Mouse (Mus musculus): Measurements from ENCODE around the gene Men1. TPM values are rescaled to one million over a fixed set of nuclear protein-coding genes. Genes with fewer than 3 reads are reported as not detected.
A peak's percentile ranks its signal among the peaks of the same experiment; 100 is the strongest.

The Men1 gene
- polyA plus RNA-seq, 1 experiment, result 51.0 TPM

DNA sequence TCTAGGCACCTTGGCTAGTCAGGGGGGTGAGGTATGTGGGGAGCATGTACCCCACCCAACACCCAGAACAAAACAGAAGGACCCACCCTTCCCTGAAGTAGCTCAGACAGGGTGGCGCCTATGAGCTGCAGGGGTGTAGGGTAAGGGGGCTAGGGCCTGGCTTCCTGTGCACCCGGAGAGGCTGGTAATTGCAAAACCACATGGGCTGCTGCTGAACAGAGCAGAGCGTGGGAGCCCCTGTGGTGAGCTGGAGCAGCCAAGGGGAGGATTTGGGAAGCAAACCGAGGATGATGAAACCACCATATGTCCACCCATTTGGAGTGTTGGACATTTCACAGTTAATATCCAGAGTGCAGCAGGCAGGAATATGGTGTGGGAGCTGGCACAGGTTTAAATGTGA is 32.3 kb upstream of the Men1 start:
- Histone ChIP-seq H3K79me3 (ENCODE audit: low read depth) (peaks cover 5% of the 10 kb centered on the region), H3K36me3 (ENCODE audit: control insufficient read depth, insufficient read depth) (peaks cover 27% of the 10 kb centered on the region), H3K79me2 (ENCODE audit: control insufficient read depth, insufficient read depth) (peaks cover 14% of the 10 kb centered on the region), H3ac (ENCODE audit: control insufficient read depth, insufficient read length, low read depth) (no peak overlapping the region), H3K4me3 (ENCODE audit: insufficient read depth, poor library complexity, severe bottlenecking) (no peak overlapping the region), H3K27me3 (ENCODE audit: control insufficient read depth, insufficient read depth, insufficient read length) (no peaks in the 10 kb centered on the region)
- TF ChIP-seq MYOG (IDR thresholded peaks at IDR 0.05; ENCODE audit: control insufficient read depth, extremely low read depth, insufficient read length) (no peak), MAX (IDR thresholded peaks at IDR 0.05) (no peak), USF1 (IDR thresholded peaks at IDR 0.05; ENCODE audit: low read depth) (no peak), CEBPB (IDR thresholded peaks at IDR 0.05; ENCODE audit: low read depth) (no peak)

DNA sequence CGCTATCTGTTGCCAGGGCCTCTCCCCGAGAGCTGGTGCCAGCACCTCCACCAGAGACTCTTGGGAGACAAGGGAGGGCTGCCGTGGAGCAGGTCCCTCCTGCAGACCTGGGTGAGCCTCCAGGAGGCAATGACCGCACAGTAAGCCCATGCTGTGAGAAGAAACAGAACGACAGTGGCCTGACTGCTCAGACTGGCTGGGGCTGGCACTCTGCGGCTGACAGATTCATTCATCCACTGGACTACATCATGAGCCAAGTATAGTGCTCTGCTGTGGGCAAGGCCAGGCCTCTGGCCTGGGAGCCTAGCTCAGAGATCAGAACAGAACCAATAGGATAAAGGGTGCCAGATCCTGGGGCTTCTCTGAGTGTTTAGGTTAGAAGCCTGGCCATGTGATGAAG is 30.9 kb upstream of the Men1 start:
- Histone ChIP-seq H3K4me3 (ENCODE audit: insufficient read depth, poor library complexity, severe bottlenecking) (no peak overlapping the region), H3K79me3 (ENCODE audit: low read depth) (no peaks in the 10 kb centered on the region), H3K79me2 (ENCODE audit: control insufficient read depth, insufficient read depth) (peaks cover 4% of the 10 kb centered on the region), H3K27me3 (ENCODE audit: control insufficient read depth, insufficient read depth, insufficient read length) (no peaks in the 10 kb centered on the region), H3ac (ENCODE audit: control insufficient read depth, insufficient read length, low read depth) (no peak overlapping the region), H3K36me3 (ENCODE audit: control insufficient read depth, insufficient read depth) (peaks cover 16% of the 10 kb centered on the region)
- TF ChIP-seq MYOD1 (IDR thresholded peaks at IDR 0.05; ENCODE audit: control insufficient read depth, insufficient read length, low read depth) (no peak), CEBPB (IDR thresholded peaks at IDR 0.05; ENCODE audit: low read depth) (no peak), FOSL1 (IDR thresholded peaks at IDR 0.05; ENCODE audit: insufficient read depth, low read length, poor library complexity, severe bottlenecking) (no peak), MYOG (IDR thresholded peaks at IDR 0.05; ENCODE audit: control insufficient read depth, extremely low read depth, insufficient read length) (no peak), USF1 (IDR thresholded peaks at IDR 0.05; ENCODE audit: low read depth) (no peak), CTCF (IDR thresholded peaks at IDR 0.05; ENCODE audit: control insufficient read depth, insufficient read depth, insufficient read length) (no peak), MAX (IDR thresholded peaks at IDR 0.05) (no peak)

DNA sequence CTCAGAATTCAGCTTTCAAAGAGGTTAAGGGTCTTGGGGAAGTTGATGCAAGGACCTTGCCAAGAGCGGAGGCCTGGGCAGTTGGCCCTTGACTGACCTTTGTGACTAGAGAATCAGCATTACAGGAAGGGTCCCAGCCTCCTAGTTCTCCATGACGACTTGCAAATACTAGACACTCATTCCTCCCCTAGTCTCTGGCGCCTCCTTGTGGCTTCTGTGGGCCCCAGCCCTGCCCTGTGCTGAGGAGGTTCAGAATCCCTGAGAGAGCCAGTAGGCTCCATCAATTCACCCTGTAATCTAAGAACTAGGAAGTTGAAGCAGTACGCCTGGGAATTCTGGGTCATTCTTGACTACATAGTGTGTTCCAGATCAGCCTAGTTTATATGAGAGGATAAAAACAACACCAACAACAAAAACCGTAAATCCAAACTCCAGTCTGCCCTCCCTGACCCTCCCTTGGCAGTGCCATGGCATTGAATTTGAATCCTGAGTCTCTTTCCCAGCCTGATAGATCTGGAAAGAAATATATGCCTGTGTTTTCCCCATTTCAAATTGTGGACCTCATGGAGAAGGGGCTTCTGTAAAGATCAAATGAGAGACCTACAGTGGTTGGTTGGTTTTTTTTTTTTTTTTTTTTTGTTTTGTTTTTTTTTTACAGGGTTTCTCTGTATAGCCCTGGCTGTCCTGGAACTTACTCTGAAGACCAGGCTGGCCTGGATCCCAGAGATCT is 29.8 kb upstream of the Men1 start:
- H3ac ChIP-seq (ENCODE audit: control insufficient read depth, insufficient read length, low read depth), result no peak overlapping the region
- H3K27me3 ChIP-seq (ENCODE audit: control insufficient read depth, insufficient read depth, insufficient read length), result no peaks in the 10 kb centered on the region
- no peaks in the 10 kb centered on the region for H3K79me3 ChIP-seq (ENCODE audit: low read depth)
- H3K36me3 ChIP-seq (ENCODE audit: control insufficient read depth, insufficient read depth), result peaks cover 5% of the 10 kb centered on the region
- TF ChIP-seq CTCF (IDR thresholded peaks at IDR 0.05; ENCODE audit: control insufficient read depth, insufficient read depth, insufficient read length), result peak; percentile 87
- TF ChIP-seq MYOD1 (IDR thresholded peaks at IDR 0.05; ENCODE audit: control insufficient read depth, insufficient read length, low read depth), result no peak
- no peak overlapping the region for H3K4me3 ChIP-seq (ENCODE audit: insufficient read depth, poor library complexity, severe bottlenecking)
- H3K79me2 ChIP-seq (ENCODE audit: control insufficient read depth, insufficient read depth), result no peaks in the 10 kb centered on the region

DNA sequence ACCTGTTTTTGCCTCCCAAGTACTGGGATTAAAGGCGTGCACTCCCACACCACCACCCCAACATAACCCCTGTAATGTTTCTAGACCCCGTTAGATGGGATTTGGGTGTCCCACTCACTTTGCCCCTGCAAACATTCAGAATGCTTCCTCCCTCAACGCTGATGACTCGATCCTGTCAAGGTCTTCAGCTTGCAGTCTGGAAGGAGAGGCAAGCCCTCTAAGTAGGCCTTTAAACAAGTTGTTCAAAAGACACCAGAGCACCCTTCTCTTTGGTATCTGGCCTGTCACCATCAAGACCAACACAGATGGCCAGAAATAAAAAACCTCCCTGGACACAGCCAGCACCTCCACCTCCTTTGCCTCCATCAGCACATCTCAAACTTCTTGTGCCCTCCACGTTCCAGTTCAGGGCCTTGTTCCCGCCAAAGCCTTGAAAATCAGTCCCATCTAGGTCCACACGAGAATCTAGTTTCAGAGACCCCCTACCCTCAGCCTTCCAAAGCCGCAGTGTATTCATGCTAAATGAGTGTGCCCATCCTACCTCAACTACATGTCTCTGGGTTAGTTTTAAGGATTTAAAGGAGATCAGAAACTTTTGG is 29.2 kb upstream of the Men1 start:
- Histone ChIP-seq H3K79me3 (ENCODE audit: low read depth) (no peaks in the 10 kb centered on the region), H3K79me2 (ENCODE audit: control insufficient read depth, insufficient read depth) (no peaks in the 10 kb centered on the region), H3ac (ENCODE audit: control insufficient read depth, insufficient read length, low read depth) (no peak overlapping the region), H3K36me3 (ENCODE audit: control insufficient read depth, insufficient read depth) (no peaks in the 10 kb centered on the region), H3K4me3 (ENCODE audit: insufficient read depth, poor library complexity, severe bottlenecking) (no peak overlapping the region), H3K27me3 (ENCODE audit: control insufficient read depth, insufficient read depth, insufficient read length) (no peaks in the 10 kb centered on the region)
- TF ChIP-seq FOSL1 (IDR thresholded peaks at IDR 0.05; ENCODE audit: insufficient read depth, low read length, poor library complexity, severe bottlenecking) (no peak), MYOD1 (IDR thresholded peaks at IDR 0.05; ENCODE audit: control insufficient read depth, insufficient read length, low read depth) (no peak), CTCF (IDR thresholded peaks at IDR 0.05; ENCODE audit: control insufficient read depth, insufficient read depth, insufficient read length) (no peak), USF1 (IDR thresholded peaks at IDR 0.05; ENCODE audit: low read depth) (no peak), MAX (IDR thresholded peaks at IDR 0.05) (no peak), MYOG (IDR thresholded peaks at IDR 0.05; ENCODE audit: control insufficient read depth, extremely low read depth, insufficient read length) (no peak), CEBPB (IDR thresholded peaks at IDR 0.05; ENCODE audit: low read depth) (no peak)

DNA sequence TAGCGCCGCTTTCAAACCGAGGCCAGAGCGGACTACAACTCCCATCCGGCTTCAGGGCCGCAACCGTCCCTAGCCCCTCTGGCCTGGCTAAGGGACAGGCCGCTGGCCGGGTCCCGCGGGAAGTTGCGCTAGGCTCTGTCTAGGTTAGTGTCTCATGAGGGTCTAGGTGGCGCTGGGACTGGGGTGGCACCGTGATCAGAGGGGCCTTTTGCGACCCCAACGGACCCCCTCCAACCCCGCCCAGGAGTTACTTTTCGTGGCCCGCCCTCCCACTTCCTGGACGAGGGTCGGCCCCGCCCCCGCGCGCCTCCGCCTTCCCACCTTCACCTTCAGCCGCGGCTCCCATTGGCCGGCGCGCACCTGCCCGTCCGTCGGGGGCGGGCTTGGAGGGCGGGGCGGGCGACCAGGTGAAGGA is 28.6 kb upstream of the Men1 start, which contains the start of gene Cdc42bpg:
Cdc42bpg (plus strand) TSS at position 320 of the 415 bp plus-strand sequence.
- no peaks in the 10 kb centered on the region for H3K79me3 ChIP-seq (ENCODE audit: low read depth)
- TF ChIP-seq FOSL1 (IDR thresholded peaks at IDR 0.05; ENCODE audit: insufficient read depth, low read length, poor library complexity, severe bottlenecking) (no peak), CEBPB (IDR thresholded peaks at IDR 0.05; ENCODE audit: low read depth) (no peak), MAX (IDR thresholded peaks at IDR 0.05) (no peak), MYOG (IDR thresholded peaks at IDR 0.05; ENCODE audit: control insufficient read depth, extremely low read depth, insufficient read length) (no peak), CTCF (IDR thresholded peaks at IDR 0.05; ENCODE audit: control insufficient read depth, insufficient read depth, insufficient read length) (no peak), MYOD1 (IDR thresholded peaks at IDR 0.05; ENCODE audit: control insufficient read depth, insufficient read length, low read depth) (no peak), USF1 (IDR thresholded peaks at IDR 0.05; ENCODE audit: low read depth) (no peak)
- H3K27me3 ChIP-seq (ENCODE audit: control insufficient read depth, insufficient read depth, insufficient read length), result no peaks in the 10 kb centered on the region
- H3K36me3 ChIP-seq (ENCODE audit: control insufficient read depth, insufficient read depth), result no peaks in the 10 kb centered on the region
- peak within 1 kb of the TSS; percentile 67 for H3ac ChIP-seq (ENCODE audit: control insufficient read depth, insufficient read length, low read depth)
- H3K4me3 ChIP-seq (ENCODE audit: insufficient read depth, poor library complexity, severe bottlenecking), result peak within 1 kb of the TSS; percentile 18
- H3K79me2 ChIP-seq (ENCODE audit: control insufficient read depth, insufficient read depth), result no peaks in the 10 kb centered on the region

DNA sequence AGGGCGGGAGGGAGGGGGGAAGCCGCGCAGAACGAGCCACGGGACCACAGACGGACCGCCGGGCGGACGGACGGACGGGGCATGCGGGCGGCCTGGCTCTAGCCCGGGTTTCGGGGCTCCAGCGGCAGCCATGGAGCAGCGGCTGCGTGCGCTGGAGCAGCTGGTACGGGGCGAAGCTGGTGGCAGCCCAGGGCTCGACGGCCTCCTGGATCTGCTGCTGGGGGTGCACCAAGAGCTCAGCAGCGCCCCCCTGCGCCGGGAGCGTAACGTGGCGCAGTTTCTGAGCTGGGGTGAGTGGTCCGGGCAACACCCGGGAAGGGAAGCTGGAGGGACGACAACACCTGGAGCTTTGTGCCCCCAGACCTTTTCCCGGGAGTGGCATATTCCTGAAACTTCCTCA is 28.2 kb upstream of the Men1 start:
- H3K4me3 ChIP-seq (ENCODE audit: insufficient read depth, poor library complexity, severe bottlenecking), result peak overlapping the region; percentile 18
- no peaks in the 10 kb centered on the region for H3K27me3 ChIP-seq (ENCODE audit: control insufficient read depth, insufficient read depth, insufficient read length)
- TF ChIP-seq CTCF (IDR thresholded peaks at IDR 0.05; ENCODE audit: control insufficient read depth, insufficient read depth, insufficient read length) (peak; percentile 98), FOSL1 (IDR thresholded peaks at IDR 0.05; ENCODE audit: insufficient read depth, low read length, poor library complexity, severe bottlenecking) (no peak), MYOG (IDR thresholded peaks at IDR 0.05; ENCODE audit: control insufficient read depth, extremely low read depth, insufficient read length) (no peak), CEBPB (IDR thresholded peaks at IDR 0.05; ENCODE audit: low read depth) (no peak), MYOD1 (IDR thresholded peaks at IDR 0.05; ENCODE audit: control insufficient read depth, insufficient read length, low read depth) (no peak), MAX (IDR thresholded peaks at IDR 0.05) (no peak), USF1 (IDR thresholded peaks at IDR 0.05; ENCODE audit: low read depth) (no peak)
- peak overlapping the region; percentile 67 for H3ac ChIP-seq (ENCODE audit: control insufficient read depth, insufficient read length, low read depth)
- H3K79me3 ChIP-seq (ENCODE audit: low read depth), result no peaks in the 10 kb centered on the region
- H3K79me2 ChIP-seq (ENCODE audit: control insufficient read depth, insufficient read depth), result no peaks in the 10 kb centered on the region
- H3K36me3 ChIP-seq (ENCODE audit: control insufficient read depth, insufficient read depth), result no peaks in the 10 kb centered on the region
